Mouse (Mus musculus) granulocyte monocyte progenitor cell, adult 5-6 weeks (primary cell): Measurements from ENCODE around the gene Fbxl21. TPM values are rescaled to one million over a fixed set of nuclear protein-coding genes. Genes with fewer than 3 reads are reported as not detected.

Experiments
- ATAC-seq: replicated peaks from 2 replicates; pipeline ENCODE4 v1.8.0; 2016; ENCODE audit warnings: mild to moderate bottlenecking, moderate TSS enrichment, inconsistent platforms; ENCODE audit not compliant: poor library complexity, severe bottlenecking
- total RNA-seq, 2 experiments: library from RNA; stranded (forward) in 1 of 2; stranded (reverse) in 1 of 2; fragments of 200-712, 200-1000 nt in 1 of 2; fragments of >200 nt in 1 of 2; fragmentation: Nextera tagmentation in 1 of 2; gene quantifications; 2 replicates each; pipeline ENCODE4 v1.2.3; 2014 to 2017

The Fbxl21 gene
- 1.3 TPM in 1 of 2 replicates, not detected in the other for total RNA-seq (2014; fragmentation: Nextera tagmentation)
- total RNA-seq (2017): 0.22 and 0.57 TPM in 2 replicates

- ATAC-seq: peak; percentile 96
Measured at GRCm38 (mm10) chr13:56522081-56522820, at the start of gene Fbxl21. Fbxl21 (plus strand) TSS chr13:56522472.

GRCm38 (mm10) chr13:56472661-56473060, 49.6 kb upstream of the Fbxl21 start:
- no peak for ATAC-seq

GRCm38 (mm10) chr13:56475363-56475762, 46.9 kb upstream of the Fbxl21 start:
- ATAC-seq: peak; percentile 65

GRCm38 (mm10) chr13:56476790-56477189, 45.5 kb upstream of the Fbxl21 start:
- peak; percentile 80 for ATAC-seq

- peak; percentile 68 for ATAC-seq
Measured at GRCm38 (mm10) chr13:56477271-56477670, 45.0 kb upstream of the Fbxl21 start.

- ATAC-seq: no peak
Measured at GRCm38 (mm10) chr13:56478027-56478426, 44.2 kb upstream of the Fbxl21 start.

- no peak for ATAC-seq
Measured at GRCm38 (mm10) chr13:56482146-56482545, 40.1 kb upstream of the Fbxl21 start, which contains the start of gene Il9. Il9 (minus strand) TSS chr13:56482246.

- no peak for ATAC-seq
Measured at GRCm38 (mm10) chr13:56488012-56488411, 34.3 kb upstream of the Fbxl21 start.

GRCm38 (mm10) chr13:56494440-56494839, 27.8 kb upstream of the Fbxl21 start:
- no peak for ATAC-seq

GRCm38 (mm10) chr13:56500132-56500531, 22.1 kb upstream of the Fbxl21 start:
- ATAC-seq: no peak

- no peak for ATAC-seq
Measured at GRCm38 (mm10) chr13:56500636-56501035, 21.6 kb upstream of the Fbxl21 start.

GRCm38 (mm10) chr13:56501866-56502420, 20.3 kb upstream of the Fbxl21 start:
- ATAC-seq: peak; percentile 58

GRCm38 (mm10) chr13:56506871-56507496, 15.3 kb upstream of the Fbxl21 start:
- ATAC-seq: peak; percentile 25; the same call in 1 of the 2 replicates

- no peak for ATAC-seq
Measured at GRCm38 (mm10) chr13:56509796-56510195, 12.5 kb upstream of the Fbxl21 start.

GRCm38 (mm10) chr13:56513595-56513994, 8.7 kb upstream of the Fbxl21 start:
- ATAC-seq: no peak

- ATAC-seq: no peak
Measured at GRCm38 (mm10) chr13:56516311-56516710, 6.0 kb upstream of the Fbxl21 start.

- ATAC-seq: no peak
Measured at GRCm38 (mm10) chr13:56516816-56517215, 5.5 kb upstream of the Fbxl21 start.

GRCm38 (mm10) chr13:56522821-56523167, 522 bp downstream of the Fbxl21 start:
- ATAC-seq: no peak

GRCm38 (mm10) chr13:56526871-56527270, 4.6 kb downstream of the Fbxl21 start:
- no peak for ATAC-seq

- ATAC-seq: no peak
Measured at GRCm38 (mm10) chr13:56527846-56528245, 5.6 kb downstream of the Fbxl21 start.

GRCm38 (mm10) chr13:56528281-56528680, 6.0 kb downstream of the Fbxl21 start:
- ATAC-seq: no peak
